Mouse (Mus musculus): ENCODE data around the gene Atg13. TPM values are rescaled to one million over a fixed set of nuclear protein-coding genes. Genes with fewer than 3 reads are reported as not detected.
A peak's percentile ranks its signal among the peaks of the same experiment; 100 is the strongest.

Gene Atg13
- total RNA-seq, 2 experiments from 2014 or later = 38.9 to 40.8 TPM

- intact Hi-C loops (cut with DNase I) = no loop called here
- DNase-seq = no peak
These were observed 14.2 kb downstream of the Atg13 start for GRCm38 (mm10) chr2:91696225-91696590.

GRCm38 (mm10) chr2:91695436-91696224, 14.7 kb downstream of the Atg13 start:
- peak in 1 of 2 experiments; percentile 11 for DNase-seq
- intact Hi-C loops (cut with DNase I) = no loop called here

GRCm38 (mm10) chr2:91689452-91689851, 20.9 kb downstream of the Atg13 start:
- intact Hi-C loops (cut with DNase I) = no loop called here
- peak; percentile 64 to 80 for DNase-seq

GRCm38 (mm10) chr2:91683919-91684318, 26.5 kb downstream of the Atg13 start:
- intact Hi-C loops (cut with DNase I) = no loop called here
- DNase-seq = no peak

GRCm38 (mm10) chr2:91682850-91683249, 27.5 kb downstream of the Atg13 start:
- DNase-seq = peak; percentile 34 to 68
- intact Hi-C loops (cut with DNase I) = no loop called here

GRCm38 (mm10) chr2:91676961-91677360, 33.4 kb downstream of the Atg13 start:
- no peak for DNase-seq
- intact Hi-C loops (cut with DNase I) = no loop called here

- DNase-seq = no peak
- intact Hi-C loops (cut with DNase I) = no loop called here
These were observed 34.0 kb downstream of the Atg13 start for GRCm38 (mm10) chr2:91676420-91676819.

GRCm38 (mm10) chr2:91674895-91675294, 35.5 kb downstream of the Atg13 start:
- no peak for DNase-seq
- intact Hi-C loops (cut with DNase I) = no loop called here

- intact Hi-C loops (cut with DNase I) = no loop called here
- DNase-seq = no peak
These were observed 36.8 kb downstream of the Atg13 start for GRCm38 (mm10) chr2:91673587-91673986.

GRCm38 (mm10) chr2:91670038-91670437, 40.3 kb downstream of the Atg13 start:
- DNase-seq = no peak
- intact Hi-C loops (cut with DNase I) = no loop called here

- intact Hi-C loops (cut with DNase I) = no loop called here
- DNase-seq = no peak
These were observed 41.0 kb downstream of the Atg13 start for GRCm38 (mm10) chr2:91669326-91669725.

- DNase-seq = no peak
- intact Hi-C loops (cut with DNase I) = no loop called here
These were observed 42.6 kb downstream of the Atg13 start for GRCm38 (mm10) chr2:91667747-91668146.

- intact Hi-C loops (cut with DNase I) = no loop called here
- no peak for DNase-seq
These were observed 43.9 kb downstream of the Atg13 start for GRCm38 (mm10) chr2:91666386-91666910.

- intact Hi-C loops (cut with DNase I) = no loop called here
- DNase-seq = no peak
These were observed 45.6 kb downstream of the Atg13 start for GRCm38 (mm10) chr2:91664780-91665179.

GRCm38 (mm10) chr2:91660981-91661380, 49.4 kb downstream of the Atg13 start:
- no peak for DNase-seq
- intact Hi-C loops (cut with DNase I) = no loop called here

GRCm38 (mm10) chr2:91659657-91660056, 50.7 kb downstream of the Atg13 start:
- intact Hi-C loops (cut with DNase I) = no loop called here
- DNase-seq = no peak

GRCm38 (mm10) chr2:91656774-91657173, 53.6 kb downstream of the Atg13 start:
- intact Hi-C loops (cut with DNase I) = loop anchor here (1.0 kb wide), 1 partner anchor 18 kb away; no protein-coding TSS in a partner anchor
- no peak for DNase-seq

- intact Hi-C loops (cut with DNase I) = no loop called here
- no peak for DNase-seq
These were observed 54.5 kb downstream of the Atg13 start for GRCm38 (mm10) chr2:91655827-91656226.

GRCm38 (mm10) chr2:91655388-91655787, 55.0 kb downstream of the Atg13 start:
- intact Hi-C loops (cut with DNase I) = no loop called here
- no peak for DNase-seq

- DNase-seq = no peak
- intact Hi-C loops (cut with DNase I) = no loop called here
These were observed 57.5 kb downstream of the Atg13 start for GRCm38 (mm10) chr2:91652863-91653262.

GRCm38 (mm10) chr2:91651458-91652258, 58.7 kb downstream of the Atg13 start:
- DNase-seq = no peak
- intact Hi-C loops (cut with DNase I) = no loop called here

All from heart, postnatal 14 days (tissue).